Mouse (Mus musculus) testis, adult 2 months (tissue): ENCODE data around the gene Tmcc3.

Experiments used
- CTCF ChIP-seq: fragments of 200-500 bp; IDR thresholded peaks from 2 replicates; pipeline ENCODE4 v1.5.1; 2012; ENCODE audit warnings: low read depth, mild to moderate bottlenecking, inconsistent platforms, low read length, moderate library complexity; ENCODE audit not compliant: control insufficient read depth, insufficient read depth, insufficient replicate concordance
- POLR2A ChIP-seq: fragments of 200-500 bp; IDR thresholded peaks from 2 replicates; pipeline ENCODE4 v1.6.1; 2012; ENCODE audit warnings: low read depth, mild to moderate bottlenecking, inconsistent platforms, low read length, moderate library complexity; ENCODE audit not compliant: control insufficient read depth

- TF ChIP-seq CTCF (no peak), POLR2A (no peak)
These were observed 151.7 kb downstream of the Tmcc3 start for GRCm38 (mm10) chr10:94463410-94463809.
